Mouse (Mus musculus) myocyte (in vitro differentiated cells): ENCODE data around the gene Mroh7. TPM values are rescaled to one million over a fixed set of nuclear protein-coding genes. Genes with fewer than 3 reads are reported as not detected.

Experiments
- H3K27me3 ChIP-seq: one replicate; pipeline ENCODE4 v1.6.1; 2011; ENCODE audit not compliant: control insufficient read depth, insufficient read depth, insufficient read length
- H3K36me3 ChIP-seq: one replicate; pipeline ENCODE4 v1.6.1; 2011; ENCODE audit not compliant: control insufficient read depth, insufficient read depth
- H3K4me2 ChIP-seq: one replicate; pipeline ENCODE4 v1.6.1; 2011; ENCODE audit warnings: low read depth, control low read depth
- H3K4me3 ChIP-seq: one replicate; pipeline ENCODE4 v1.5.1; 2011; ENCODE audit warnings: mild to moderate bottlenecking, control low read depth, moderate library complexity
- H3K79me2 ChIP-seq: one replicate; pipeline ENCODE4 v1.6.1; 2011; ENCODE audit not compliant: control insufficient read depth, insufficient read depth
- H3ac ChIP-seq: one replicate; pipeline ENCODE4 v1.6.1; 2011; ENCODE audit not compliant: control insufficient read depth, insufficient read length
- CEBPB ChIP-seq: IDR thresholded peaks from 2 replicates; pipeline ENCODE4 v1.6.1; 2011; ENCODE audit warnings: mild to moderate bottlenecking, moderate library complexity; ENCODE audit not compliant: poor library complexity, insufficient read depth, severe bottlenecking
- E2F4 ChIP-seq: IDR thresholded peaks from one replicate; pipeline ENCODE4 v1.6.1; 2011; ENCODE audit warnings: mild to moderate bottlenecking, control low read depth, moderate library complexity; ENCODE audit not compliant: insufficient read depth
- MAX ChIP-seq: IDR thresholded peaks from one replicate; pipeline ENCODE4 v1.6.1; 2011; ENCODE audit warnings: low read depth, mild to moderate bottlenecking, control low read depth
- MYOD1 ChIP-seq, 3 experiments: IDR thresholded peaks; one replicate each; pipeline ENCODE4 v1.6.1; 2011; ENCODE audit warnings: control low read depth in 2 of 3, low read depth in 2 of 3, mild to moderate bottlenecking in 2 of 3, moderate library complexity in 1 of 3; ENCODE audit not compliant: insufficient read length in 2 of 3, control insufficient read depth in 1 of 3
- MYOG ChIP-seq, 3 experiments: IDR thresholded peaks; one replicate each; pipeline ENCODE4 v1.6.1; 2011; ENCODE audit warnings: control low read depth in 2 of 3, low read depth in 2 of 3, mild to moderate bottlenecking in 2 of 3; ENCODE audit not compliant: insufficient read length in 2 of 3, control insufficient read depth in 1 of 3, insufficient read depth in 1 of 3
- POLR2A ChIP-seq: IDR thresholded peaks from one replicate; pipeline ENCODE4 v1.6.1; 2011; ENCODE audit warnings: low read depth, mild to moderate bottlenecking, control low read depth, moderate library complexity; ENCODE audit not compliant: insufficient read length
- POLR2AphosphoS2 ChIP-seq: IDR thresholded peaks from one replicate; pipeline ENCODE4 v1.6.1; 2011; ENCODE audit warnings: low read depth, control low read depth; ENCODE audit not compliant: insufficient read length
- REST ChIP-seq: IDR thresholded peaks from one replicate; pipeline ENCODE4 v1.6.1; 2011; ENCODE audit warnings: mild to moderate bottlenecking, control low read depth, moderate library complexity; ENCODE audit not compliant: insufficient read depth, insufficient read length
- SRF ChIP-seq: IDR thresholded peaks from one replicate; pipeline ENCODE4 v1.6.1; 2011; ENCODE audit warnings: low read depth; ENCODE audit not compliant: control insufficient read depth, insufficient read length
- TCF12 ChIP-seq: IDR thresholded peaks from one replicate; pipeline ENCODE4 v1.6.1; 2011; ENCODE audit warnings: mild to moderate bottlenecking, control low read depth; ENCODE audit not compliant: poor library complexity, insufficient read depth, severe bottlenecking
- TCF3 ChIP-seq: IDR thresholded peaks from one replicate; pipeline ENCODE4 v1.6.1; 2011; ENCODE audit warnings: low read depth, control low read depth; ENCODE audit not compliant: insufficient read length
- USF1 ChIP-seq: IDR thresholded peaks from one replicate; pipeline ENCODE4 v1.6.1; 2011; ENCODE audit warnings: low read depth, mild to moderate bottlenecking, control low read depth, moderate library complexity
- polyA plus RNA-seq: library from polyadenylated mRNA; unstranded; fragments of >200 nt; fragmentation: generic; extraction: Trizol; gene quantifications from one replicate; pipeline ENCODE4 v1.2.1, GENCODE M21; 2012; ENCODE audit warnings: missing spikeins

Mroh7 gene
- polyA plus RNA-seq, 1 experiment: not detected

GRCm38 (mm10) chr4:106688636-106689296 lies 42.0 kb downstream of the Mroh7 start:
- Histone ChIP-seq H3K4me2 (no peak overlapping the region), H3K79me2 (no peaks in the 10 kb centered on the region), H3ac (no peak overlapping the region), H3K4me3 (no peak overlapping the region), H3K27me3 (peaks cover 27% of the 10 kb centered on the region), H3K36me3 (no peaks in the 10 kb centered on the region)
- TF ChIP-seq MYOG (IDR thresholded peaks at IDR 0.05; ENCODE audit: control insufficient read depth in 1 of 3, insufficient read depth in 1 of 3, insufficient read length in 2 of 3, low read depth in 2 of 3): no peak
- TF ChIP-seq MAX: no peak
- TF ChIP-seq TCF12: no peak

DNA sequence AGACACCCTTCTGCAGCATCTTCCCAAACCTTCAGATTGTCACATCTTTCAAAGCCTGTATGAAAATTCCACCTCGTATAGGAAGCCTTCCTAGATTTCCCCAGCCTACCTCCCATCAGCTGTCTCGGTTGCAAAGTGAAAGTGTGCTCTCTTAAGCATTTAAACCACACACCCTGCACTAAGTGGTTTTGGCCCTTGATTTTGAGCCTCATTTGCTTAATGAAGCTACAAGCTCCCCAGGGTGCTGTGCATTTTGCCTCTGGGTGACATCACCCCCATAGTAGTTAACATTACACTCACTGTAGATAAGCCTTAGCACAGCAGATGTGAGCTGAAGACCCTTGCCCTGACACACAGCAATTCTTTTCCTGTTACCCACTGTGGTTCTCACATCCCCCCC lies 49.8 kb downstream of the Mroh7 start:
- Histone ChIP-seq H3K79me2 (peaks cover 10% of the 10 kb centered on the region), H3ac (no peak overlapping the region), H3K4me3 (no peak overlapping the region), H3K36me3 (no peaks in the 10 kb centered on the region), H3K27me3 (peaks cover 16% of the 10 kb centered on the region), H3K4me2 (no peak overlapping the region)
- TF ChIP-seq TCF12: no peak
- TF ChIP-seq POLR2A: no peak
- TF ChIP-seq POLR2AphosphoS2: no peak
- TF ChIP-seq TCF3: no peak
- TF ChIP-seq MAX: no peak
- no peak for TF ChIP-seq CEBPB
- no peak for TF ChIP-seq SRF
- no peak for TF ChIP-seq E2F4
- TF ChIP-seq USF1: no peak
- TF ChIP-seq MYOD1 (IDR thresholded peaks at IDR 0.05; ENCODE audit: control insufficient read depth in 1 of 3, insufficient read length in 2 of 3, low read depth in 2 of 3): no peak
- TF ChIP-seq MYOG (IDR thresholded peaks at IDR 0.05; ENCODE audit: control insufficient read depth in 1 of 3, insufficient read depth in 1 of 3, insufficient read length in 2 of 3, low read depth in 2 of 3): no peak
- no peak for TF ChIP-seq REST

DNA sequence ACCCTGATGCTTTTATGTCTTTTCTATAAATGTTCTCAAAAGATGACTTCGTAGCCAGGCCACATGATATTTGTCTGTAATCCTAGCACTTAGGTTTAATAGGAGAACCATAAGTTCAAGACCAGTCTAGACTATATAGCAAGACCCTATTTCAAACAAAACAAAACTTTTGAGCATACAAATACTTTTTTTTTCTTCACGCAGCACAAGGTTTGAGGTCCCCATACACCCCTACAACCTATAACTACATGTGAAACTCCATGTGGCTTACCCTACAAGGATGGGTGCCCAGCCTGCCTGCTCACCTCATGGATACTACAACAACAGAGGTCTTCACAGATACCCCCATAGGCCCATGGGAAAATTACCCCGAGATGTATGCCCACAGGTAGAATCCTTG lies 51.6 kb downstream of the Mroh7 start:
- peaks cover 8% of the 10 kb centered on the region for H3K27me3 ChIP-seq
- no peak overlapping the region for H3ac ChIP-seq
- H3K4me3 ChIP-seq: peak overlapping the region; percentile 65
- H3K36me3 ChIP-seq: peaks cover 4% of the 10 kb centered on the region
- H3K4me2 ChIP-seq: peak overlapping the region; percentile 27
- H3K79me2 ChIP-seq: peaks cover 10% of the 10 kb centered on the region
- no peak for TF ChIP-seq MYOG (IDR thresholded peaks at IDR 0.05; ENCODE audit: control insufficient read depth in 1 of 3, insufficient read depth in 1 of 3, insufficient read length in 2 of 3, low read depth in 2 of 3)
- no peak for TF ChIP-seq POLR2A
- TF ChIP-seq MAX: no peak
- TF ChIP-seq TCF12: no peak
- no peak for TF ChIP-seq E2F4
- TF ChIP-seq MYOD1 (IDR thresholded peaks at IDR 0.05; ENCODE audit: control insufficient read depth in 1 of 3, insufficient read length in 2 of 3, low read depth in 2 of 3): no peak
- no peak for TF ChIP-seq SRF
- TF ChIP-seq USF1: no peak
- no peak for TF ChIP-seq REST

DNA sequence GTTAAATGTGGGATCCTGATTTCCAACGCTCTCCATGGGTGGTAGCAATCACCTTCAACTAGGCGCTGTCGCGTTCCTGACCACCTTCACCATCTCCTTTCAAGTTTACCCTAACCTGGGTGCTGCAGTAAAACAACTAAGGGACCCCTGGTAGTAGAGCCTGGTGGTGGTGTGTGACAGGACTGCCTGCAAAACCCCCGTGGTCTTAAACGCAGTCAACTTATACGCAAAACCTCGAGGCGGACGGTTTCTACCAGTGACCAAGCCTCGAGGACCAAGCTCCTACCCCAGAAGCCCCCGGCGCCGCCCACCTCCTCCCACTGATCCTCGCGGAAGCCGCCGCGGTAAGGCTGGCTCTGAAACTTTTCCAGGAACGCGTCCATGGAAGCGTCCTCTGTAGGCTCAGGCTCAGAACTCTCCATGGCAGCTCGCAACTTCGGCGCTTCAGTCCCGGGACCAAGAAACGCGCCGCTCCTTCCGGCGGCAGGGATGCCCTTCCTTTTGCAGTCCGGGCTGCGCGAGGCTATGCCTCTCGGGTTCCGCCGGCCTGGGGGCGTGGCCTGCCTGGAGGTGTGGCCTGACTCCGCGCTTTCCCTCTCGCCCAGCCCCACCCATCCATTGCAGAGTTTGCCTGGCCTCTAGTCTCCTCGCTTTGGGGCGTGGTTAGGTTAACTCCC lies 52.1 kb downstream of the Mroh7 start, which contains the start of gene Ttc4:
TSS of gene Ttc4 (minus strand) at position 503 of the 677 bp plus-strand sequence.
- H3K79me2 ChIP-seq: peaks cover 10% of the 10 kb centered on the region
- H3K36me3 ChIP-seq: peaks cover 4% of the 10 kb centered on the region
- H3K4me3 ChIP-seq: peak within 1 kb of the TSS; percentile 65
- peak within 1 kb of the TSS; percentile 85 for H3K4me2 ChIP-seq
- peaks cover 5% of the 10 kb centered on the region for H3K27me3 ChIP-seq
- peak within 1 kb of the TSS; percentile 18 for H3ac ChIP-seq
- no peak for TF ChIP-seq MAX
- peak in 1 of 3 experiments; percentile 11 for TF ChIP-seq MYOD1 (IDR thresholded peaks at IDR 0.05; ENCODE audit: control insufficient read depth in 1 of 3, insufficient read length in 2 of 3, low read depth in 2 of 3)
- TF ChIP-seq POLR2A: peak; percentile 72
- TF ChIP-seq SRF: peak; percentile 60
- TF ChIP-seq MYOG (IDR thresholded peaks at IDR 0.05; ENCODE audit: control insufficient read depth in 1 of 3, insufficient read depth in 1 of 3, insufficient read length in 2 of 3, low read depth in 2 of 3): peak in 1 of 3 experiments; percentile 57
- no peak for TF ChIP-seq TCF3
- no peak for TF ChIP-seq TCF12
- TF ChIP-seq CEBPB: no peak
- TF ChIP-seq REST: no peak
- TF ChIP-seq E2F4: peak; percentile 38
- peak; percentile 88 for TF ChIP-seq POLR2AphosphoS2
- TF ChIP-seq USF1: no peak

DNA sequence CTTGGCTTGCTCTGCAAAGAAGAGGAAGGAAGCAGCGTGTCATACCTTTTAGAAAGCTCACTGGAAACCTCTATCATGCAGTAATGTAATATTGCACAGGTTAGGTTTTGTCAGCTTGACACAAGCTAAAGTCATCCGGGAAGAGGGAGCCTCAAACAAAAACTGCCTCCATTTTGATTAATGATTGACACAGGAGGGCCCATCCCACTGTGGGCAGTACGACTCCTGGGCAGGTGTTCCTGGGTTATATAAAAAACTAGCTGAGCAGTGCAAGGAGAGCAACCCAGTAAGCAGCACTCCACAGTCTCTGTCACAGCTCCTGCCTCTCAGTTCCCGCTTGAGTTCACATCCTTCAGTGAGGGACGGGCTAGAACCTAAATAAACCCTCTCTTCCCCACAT lies 54.0 kb downstream of the Mroh7 start:
- H3K4me3 ChIP-seq: no peak overlapping the region
- H3K36me3 ChIP-seq: peaks cover 8% of the 10 kb centered on the region
- no peak overlapping the region for H3K4me2 ChIP-seq
- H3K27me3 ChIP-seq: no peaks in the 10 kb centered on the region
- TF ChIP-seq MYOG (IDR thresholded peaks at IDR 0.05; ENCODE audit: control insufficient read depth in 1 of 3, insufficient read depth in 1 of 3, insufficient read length in 2 of 3, low read depth in 2 of 3): no peak
- no peak for TF ChIP-seq E2F4
- no peak for TF ChIP-seq TCF12
- TF ChIP-seq CEBPB: no peak
- TF ChIP-seq SRF: no peak
- TF ChIP-seq MYOD1 (IDR thresholded peaks at IDR 0.05; ENCODE audit: control insufficient read depth in 1 of 3, insufficient read length in 2 of 3, low read depth in 2 of 3): no peak
- TF ChIP-seq TCF3: no peak
- no peak for TF ChIP-seq REST
- TF ChIP-seq POLR2AphosphoS2: no peak
- TF ChIP-seq USF1: no peak
- no peak for TF ChIP-seq MAX
- TF ChIP-seq POLR2A: no peak
- H3K79me2 ChIP-seq: peaks cover 10% of the 10 kb centered on the region
- H3ac ChIP-seq: no peak overlapping the region
